Mouse (Mus musculus): Measurements from ENCODE around the gene Immp2l. TPM values are rescaled to one million over a fixed set of nuclear protein-coding genes. Genes with fewer than 3 reads are reported as not detected.

Gene Immp2l
- total RNA-seq, 2 experiments from 2014 or later, result 9.5 to 14.0 TPM

GRCm38 (mm10) chr12:41500049-41500820 lies 476.3 kb downstream of the Immp2l start:
- no peak for DNase-seq

GRCm38 (mm10) chr12:41508610-41509009 lies 484.7 kb downstream of the Immp2l start:
- peak; percentile 33 for DNase-seq
- Histone ChIP-seq H3K27ac (no peak overlapping the region), H3K4me3 (no peak overlapping the region)
- no peak for TF ChIP-seq CTCF (IDR thresholded peaks at IDR 0.05)
- intact Hi-C loops (cut with DNase I), result no loop called here

More at GRCm38 (mm10) chr12:41500049-41500820, 476.3 kb downstream of the Immp2l start:
- H3K4me3 ChIP-seq, result no peak overlapping the region
- intact Hi-C loops (cut with DNase I), result no loop called here
- no peak overlapping the region for H3K27ac ChIP-seq
- no peak for TF ChIP-seq CTCF (IDR thresholded peaks at IDR 0.05)

- no peak for DNase-seq
- no peak overlapping the region for H3K27ac ChIP-seq
- no peak for TF ChIP-seq CTCF (IDR thresholded peaks at IDR 0.05)
- no peak overlapping the region for H3K4me3 ChIP-seq
- intact Hi-C loops (cut with DNase I), result no loop called here
These were observed 486.7 kb downstream of the Immp2l start for GRCm38 (mm10) chr12:41510588-41510987.

GRCm38 (mm10) chr12:41518897-41519296 lies 495.0 kb downstream of the Immp2l start:
- Histone ChIP-seq H3K27ac (no peak overlapping the region), H3K4me3 (no peak overlapping the region)
- TF ChIP-seq CTCF (IDR thresholded peaks at IDR 0.05), result no peak
- DNase-seq, result no peak
- intact Hi-C loops (cut with DNase I), result no loop called here

- TF ChIP-seq CTCF (IDR thresholded peaks at IDR 0.05), result no peak
- H3K4me3 ChIP-seq, result no peak overlapping the region
- H3K27ac ChIP-seq, result no peak overlapping the region
- intact Hi-C loops (cut with DNase I), result no loop called here
- DNase-seq, result no peak
These were observed 496.4 kb downstream of the Immp2l start for GRCm38 (mm10) chr12:41520326-41520725.

GRCm38 (mm10) chr12:41521671-41522070 lies 497.8 kb downstream of the Immp2l start:
- no peak overlapping the region for H3K4me3 ChIP-seq
- no peak for TF ChIP-seq CTCF (IDR thresholded peaks at IDR 0.05)
- intact Hi-C loops (cut with DNase I), result no loop called here
- no peak for DNase-seq
- no peak overlapping the region for H3K27ac ChIP-seq

- no peak for TF ChIP-seq CTCF (IDR thresholded peaks at IDR 0.05)
- no peak for DNase-seq
- Histone ChIP-seq H3K4me3 (no peak overlapping the region), H3K27ac (no peak overlapping the region)
- intact Hi-C loops (cut with DNase I), result no loop called here
These were observed 502.8 kb downstream of the Immp2l start for GRCm38 (mm10) chr12:41526688-41527087.

- intact Hi-C loops (cut with DNase I), result no loop called here
- TF ChIP-seq CTCF (IDR thresholded peaks at IDR 0.05), result no peak
- DNase-seq, result no peak
- no peak overlapping the region for H3K4me3 ChIP-seq
- H3K27ac ChIP-seq, result no peak overlapping the region
These were observed 504.5 kb downstream of the Immp2l start for GRCm38 (mm10) chr12:41528410-41528809.

GRCm38 (mm10) chr12:41539989-41540388 lies 516.1 kb downstream of the Immp2l start:
- TF ChIP-seq CTCF (IDR thresholded peaks at IDR 0.05), result no peak
- no peak overlapping the region for H3K4me3 ChIP-seq
- no peak overlapping the region for H3K27ac ChIP-seq
- intact Hi-C loops (cut with DNase I), result no loop called here
- no peak for DNase-seq

GRCm38 (mm10) chr12:41551578-41551977 lies 527.7 kb downstream of the Immp2l start:
- no peak for DNase-seq
- intact Hi-C loops (cut with DNase I), result no loop called here
- no peak overlapping the region for H3K27ac ChIP-seq
- H3K4me3 ChIP-seq, result no peak overlapping the region
- no peak for TF ChIP-seq CTCF (IDR thresholded peaks at IDR 0.05)

GRCm38 (mm10) chr12:41557832-41558231 lies 533.9 kb downstream of the Immp2l start:
- intact Hi-C loops (cut with DNase I), result no loop called here
- Histone ChIP-seq H3K4me3 (no peak overlapping the region), H3K27ac (no peak overlapping the region)
- DNase-seq, result no peak
- no peak for TF ChIP-seq CTCF (IDR thresholded peaks at IDR 0.05)

- no peak for DNase-seq
- Histone ChIP-seq H3K27ac (no peak overlapping the region), H3K4me3 (no peak overlapping the region)
- no peak for TF ChIP-seq CTCF (IDR thresholded peaks at IDR 0.05)
- intact Hi-C loops (cut with DNase I), result no loop called here
These were observed 535.3 kb downstream of the Immp2l start for GRCm38 (mm10) chr12:41558956-41559735.

All from gastrocnemius, adult 2 months (tissue).